Mouse (Mus musculus) myocyte (in vitro differentiated cells): ENCODE data around the gene Leng9. TPM values are rescaled to one million over a fixed set of nuclear protein-coding genes. Genes with fewer than 3 reads are reported as not detected.

Experiments used
- H3K27me3 ChIP-seq: one replicate; pipeline ENCODE4 v1.6.1; 2011; ENCODE audit not compliant: control insufficient read depth, insufficient read depth, insufficient read length
- H3K36me3 ChIP-seq: one replicate; pipeline ENCODE4 v1.6.1; 2011; ENCODE audit not compliant: control insufficient read depth, insufficient read depth
- H3K4me2 ChIP-seq: one replicate; pipeline ENCODE4 v1.6.1; 2011; ENCODE audit warnings: low read depth, control low read depth
- H3K4me3 ChIP-seq: one replicate; pipeline ENCODE4 v1.5.1; 2011; ENCODE audit warnings: mild to moderate bottlenecking, control low read depth, moderate library complexity
- H3K79me2 ChIP-seq: one replicate; pipeline ENCODE4 v1.6.1; 2011; ENCODE audit not compliant: control insufficient read depth, insufficient read depth
- H3ac ChIP-seq: one replicate; pipeline ENCODE4 v1.6.1; 2011; ENCODE audit not compliant: control insufficient read depth, insufficient read length
- CEBPB ChIP-seq: IDR thresholded peaks from 2 replicates; pipeline ENCODE4 v1.6.1; 2011; ENCODE audit warnings: mild to moderate bottlenecking, moderate library complexity; ENCODE audit not compliant: poor library complexity, insufficient read depth, severe bottlenecking
- E2F4 ChIP-seq: IDR thresholded peaks from one replicate; pipeline ENCODE4 v1.6.1; 2011; ENCODE audit warnings: mild to moderate bottlenecking, control low read depth, moderate library complexity; ENCODE audit not compliant: insufficient read depth
- MAX ChIP-seq: IDR thresholded peaks from one replicate; pipeline ENCODE4 v1.6.1; 2011; ENCODE audit warnings: low read depth, mild to moderate bottlenecking, control low read depth
- MYOD1 ChIP-seq, 3 experiments: IDR thresholded peaks; one replicate each; pipeline ENCODE4 v1.6.1; 2011; ENCODE audit warnings: control low read depth in 2 of 3, low read depth in 2 of 3, mild to moderate bottlenecking in 2 of 3, moderate library complexity in 1 of 3; ENCODE audit not compliant: insufficient read length in 2 of 3, control insufficient read depth in 1 of 3
- MYOG ChIP-seq, 3 experiments: IDR thresholded peaks; one replicate each; pipeline ENCODE4 v1.6.1; 2011; ENCODE audit warnings: control low read depth in 2 of 3, low read depth in 2 of 3, mild to moderate bottlenecking in 2 of 3; ENCODE audit not compliant: insufficient read length in 2 of 3, control insufficient read depth in 1 of 3, insufficient read depth in 1 of 3
- POLR2A ChIP-seq: IDR thresholded peaks from one replicate; pipeline ENCODE4 v1.6.1; 2011; ENCODE audit warnings: low read depth, mild to moderate bottlenecking, control low read depth, moderate library complexity; ENCODE audit not compliant: insufficient read length
- POLR2AphosphoS2 ChIP-seq: IDR thresholded peaks from one replicate; pipeline ENCODE4 v1.6.1; 2011; ENCODE audit warnings: low read depth, control low read depth; ENCODE audit not compliant: insufficient read length
- REST ChIP-seq: IDR thresholded peaks from one replicate; pipeline ENCODE4 v1.6.1; 2011; ENCODE audit warnings: mild to moderate bottlenecking, control low read depth, moderate library complexity; ENCODE audit not compliant: insufficient read depth, insufficient read length
- SRF ChIP-seq: IDR thresholded peaks from one replicate; pipeline ENCODE4 v1.6.1; 2011; ENCODE audit warnings: low read depth; ENCODE audit not compliant: control insufficient read depth, insufficient read length
- TCF12 ChIP-seq: IDR thresholded peaks from one replicate; pipeline ENCODE4 v1.6.1; 2011; ENCODE audit warnings: mild to moderate bottlenecking, control low read depth; ENCODE audit not compliant: poor library complexity, insufficient read depth, severe bottlenecking
- TCF3 ChIP-seq: IDR thresholded peaks from one replicate; pipeline ENCODE4 v1.6.1; 2011; ENCODE audit warnings: low read depth, control low read depth; ENCODE audit not compliant: insufficient read length
- USF1 ChIP-seq: IDR thresholded peaks from one replicate; pipeline ENCODE4 v1.6.1; 2011; ENCODE audit warnings: low read depth, mild to moderate bottlenecking, control low read depth, moderate library complexity
- polyA plus RNA-seq: library from polyadenylated mRNA; unstranded; fragments of >200 nt; fragmentation: generic; extraction: Trizol; gene quantifications from one replicate; pipeline ENCODE4 v1.2.1, GENCODE M21; 2012; ENCODE audit warnings: missing spikeins

The Leng9 gene
- polyA plus RNA-seq, 1 experiment, result 3.2 TPM

DNA sequence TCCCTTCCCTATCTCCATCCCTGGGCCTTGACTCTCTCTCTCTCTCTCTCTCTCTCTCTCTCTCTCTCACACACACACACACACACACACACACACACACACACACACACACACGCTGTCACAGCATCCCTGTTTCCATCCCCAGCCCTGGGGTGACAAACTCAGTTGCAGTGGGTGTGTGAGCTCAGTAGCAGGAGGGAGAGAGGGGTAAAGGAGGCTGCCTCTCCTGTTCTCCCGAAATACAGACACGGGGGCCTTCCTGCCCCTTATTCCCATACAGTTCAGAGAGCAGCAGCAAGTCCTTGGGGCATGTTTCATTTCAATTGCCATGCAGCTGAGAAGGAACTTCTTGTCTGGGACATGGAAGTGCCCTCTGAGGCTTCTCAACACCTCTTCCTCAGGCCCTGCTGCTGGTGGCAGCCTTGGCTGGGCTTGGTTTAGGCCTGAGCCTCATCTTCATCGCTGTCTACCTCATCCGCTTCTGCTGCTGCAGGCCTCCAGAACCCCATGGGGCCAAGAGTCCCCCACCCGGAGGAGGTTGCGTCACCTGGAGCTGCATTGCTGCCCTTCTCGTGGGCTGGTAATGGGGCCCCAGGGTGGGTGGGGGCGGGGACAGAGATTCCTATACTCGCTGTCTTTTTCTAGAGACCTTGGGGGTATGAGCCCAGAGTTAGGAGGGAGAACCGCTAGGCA lies 28.0 kb downstream of the Leng9 start:
- Histone ChIP-seq H3ac (no peak overlapping the region), H3K4me3 (no peak overlapping the region), H3K36me3 (no peaks in the 10 kb centered on the region), H3K4me2 (no peak overlapping the region), H3K27me3 (peaks cover 24% of the 10 kb centered on the region), H3K79me2 (no peaks in the 10 kb centered on the region)
- no peak for TF ChIP-seq TCF3
- no peak for TF ChIP-seq USF1
- TF ChIP-seq SRF, result no peak
- TF ChIP-seq MYOG (IDR thresholded peaks at IDR 0.05; ENCODE audit: control insufficient read depth in 1 of 3, insufficient read depth in 1 of 3, insufficient read length in 2 of 3, low read depth in 2 of 3), result no peak
- TF ChIP-seq POLR2A, result no peak
- TF ChIP-seq CEBPB, result no peak
- no peak for TF ChIP-seq E2F4
- no peak for TF ChIP-seq MYOD1 (IDR thresholded peaks at IDR 0.05; ENCODE audit: control insufficient read depth in 1 of 3, insufficient read length in 2 of 3, low read depth in 2 of 3)
- no peak for TF ChIP-seq TCF12
- TF ChIP-seq MAX, result no peak
- no peak for TF ChIP-seq REST
- no peak for TF ChIP-seq POLR2AphosphoS2

DNA sequence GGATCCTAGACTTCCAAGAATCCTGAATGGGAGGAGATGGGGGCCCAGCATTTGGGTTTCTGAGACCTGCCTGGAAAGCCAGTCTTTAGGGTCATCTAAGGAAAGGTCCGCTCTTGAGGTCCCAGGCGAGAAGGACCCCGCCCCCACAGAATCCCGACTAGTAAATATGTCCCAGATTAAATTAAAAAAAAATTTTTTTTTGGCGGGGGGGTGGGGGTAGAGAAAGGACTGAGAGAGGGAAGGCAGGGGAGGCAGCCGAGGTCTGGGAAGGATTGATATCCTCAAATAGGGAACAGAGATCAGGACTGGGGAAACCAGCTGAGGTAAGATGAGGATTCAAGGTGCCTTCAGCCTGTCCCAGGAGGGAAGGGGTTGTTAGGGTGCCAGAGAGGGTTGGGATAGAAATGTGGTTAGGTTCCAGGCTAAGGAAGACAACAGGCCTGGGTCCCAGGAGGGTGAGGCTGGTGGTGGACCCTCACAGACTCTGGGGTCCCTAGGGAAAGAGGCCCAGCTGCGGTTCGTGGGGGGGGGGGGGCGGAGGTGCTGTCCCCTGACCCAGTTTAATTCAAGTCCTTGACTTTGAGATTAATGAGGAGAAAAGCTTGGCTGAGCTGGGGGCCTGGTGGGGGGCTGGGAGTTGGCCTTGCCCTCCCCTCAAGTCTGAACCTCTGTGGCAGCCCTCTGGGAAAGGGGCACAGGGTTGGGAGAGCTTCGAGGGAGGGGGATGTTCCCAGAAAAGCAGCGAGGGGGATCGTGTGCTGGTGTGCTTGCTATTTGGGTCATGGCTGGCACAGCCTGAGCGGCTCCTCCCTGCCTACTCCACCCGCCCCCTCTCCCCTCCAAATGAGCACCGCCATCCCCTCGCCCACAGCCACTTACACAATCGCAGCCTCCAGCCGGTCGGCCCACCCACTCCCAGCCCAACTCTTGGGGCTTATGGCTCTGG lies 29.9 kb downstream of the Leng9 start:
- Histone ChIP-seq H3K27me3 (peaks cover 24% of the 10 kb centered on the region), H3ac (no peak overlapping the region), H3K36me3 (no peaks in the 10 kb centered on the region), H3K4me2 (no peak overlapping the region), H3K79me2 (no peaks in the 10 kb centered on the region), H3K4me3 (no peak overlapping the region)
- TF ChIP-seq POLR2A (no peak), POLR2AphosphoS2 (no peak), REST (no peak), TCF12 (no peak), MYOD1 (IDR thresholded peaks at IDR 0.05; ENCODE audit: control insufficient read depth in 1 of 3, insufficient read length in 2 of 3, low read depth in 2 of 3) (no peak), MAX (no peak), USF1 (no peak), SRF (no peak), TCF3 (no peak)

DNA sequence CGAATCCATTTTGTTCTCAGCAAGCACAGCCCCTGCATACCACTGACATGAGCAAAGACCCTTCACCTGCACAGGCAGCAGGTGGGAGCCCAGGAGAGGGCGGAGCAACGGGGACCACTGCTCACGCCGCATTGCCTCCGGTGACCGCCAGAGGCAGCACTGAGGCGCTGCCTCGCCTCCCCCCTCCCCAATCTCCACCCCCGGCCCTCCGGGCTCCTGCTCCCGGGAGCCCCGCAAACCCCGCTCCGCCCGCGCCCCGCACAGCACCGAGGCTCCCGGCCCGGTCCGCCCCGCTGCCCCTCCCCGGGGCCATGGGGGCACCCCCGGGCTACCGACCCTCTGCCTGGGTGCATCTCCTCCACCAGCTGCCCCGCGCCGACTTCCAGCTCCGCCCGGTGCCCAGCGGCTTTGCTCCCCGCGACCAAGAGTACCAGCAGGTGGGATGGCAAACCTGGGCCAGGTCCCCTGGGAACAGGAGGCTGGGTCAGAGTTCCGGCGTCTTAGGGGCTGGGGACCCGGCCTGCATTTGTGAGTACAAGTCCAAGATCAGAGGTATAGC lies 30.8 kb downstream of the Leng9 start, which contains the start of gene Ttyh1:
Ttyh1 (plus strand) TSS at position 65 of the 559 bp plus-strand sequence.
- Histone ChIP-seq H3K4me3 (no peak within 1 kb of the TSS), H3K27me3 (peaks cover 24% of the 10 kb centered on the region), H3K79me2 (no peaks in the 10 kb centered on the region), H3K36me3 (no peaks in the 10 kb centered on the region), H3ac (no peak within 1 kb of the TSS), H3K4me2 (no peak within 1 kb of the TSS)
- TF ChIP-seq E2F4 (no peak), POLR2AphosphoS2 (no peak)

DNA sequence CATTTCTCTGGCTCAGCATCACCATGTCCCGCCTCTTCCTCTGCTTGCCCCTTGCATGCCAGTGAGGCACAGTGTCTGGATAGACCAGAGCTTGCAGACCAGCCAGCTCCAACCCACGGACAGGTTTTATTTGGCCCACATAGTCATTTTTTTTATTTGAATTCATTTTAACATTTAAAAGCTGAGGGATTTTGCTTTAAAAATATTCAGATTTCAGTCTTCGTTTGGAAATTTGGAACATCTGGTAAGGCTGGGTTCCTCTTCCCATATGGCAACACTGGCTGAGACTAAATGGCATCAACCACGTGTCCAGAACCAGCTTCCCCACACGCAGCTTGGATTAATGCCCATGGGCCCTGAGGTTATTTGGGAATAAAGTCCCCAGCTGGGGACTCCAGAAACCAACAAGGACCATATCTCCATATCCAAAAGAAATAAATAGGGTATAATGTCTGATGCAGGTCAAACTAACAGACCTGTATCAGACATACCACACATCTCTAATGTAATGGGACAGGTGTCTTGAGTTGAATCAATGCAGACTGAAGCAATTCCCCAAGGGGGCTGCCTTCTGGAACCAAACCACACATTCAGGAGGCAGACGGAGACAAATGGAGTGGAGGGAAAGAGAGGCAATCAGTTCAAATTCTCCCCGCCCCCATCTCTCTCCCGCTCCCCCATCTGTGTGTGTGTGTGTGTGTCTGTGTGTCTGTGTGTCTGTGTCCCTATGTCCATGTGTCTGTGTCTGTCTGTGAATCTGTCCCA lies 32.9 kb downstream of the Leng9 start:
- peaks cover 24% of the 10 kb centered on the region for H3K27me3 ChIP-seq
- H3ac ChIP-seq, result no peak overlapping the region
- TF ChIP-seq MYOD1 (IDR thresholded peaks at IDR 0.05; ENCODE audit: control insufficient read depth in 1 of 3, insufficient read length in 2 of 3, low read depth in 2 of 3) (no peak), MAX (no peak), USF1 (no peak), MYOG (IDR thresholded peaks at IDR 0.05; ENCODE audit: control insufficient read depth in 1 of 3, insufficient read depth in 1 of 3, insufficient read length in 2 of 3, low read depth in 2 of 3) (no peak)
- H3K36me3 ChIP-seq, result no peaks in the 10 kb centered on the region
- no peaks in the 10 kb centered on the region for H3K79me2 ChIP-seq
- H3K4me3 ChIP-seq, result no peak overlapping the region
- H3K4me2 ChIP-seq, result no peak overlapping the region

DNA sequence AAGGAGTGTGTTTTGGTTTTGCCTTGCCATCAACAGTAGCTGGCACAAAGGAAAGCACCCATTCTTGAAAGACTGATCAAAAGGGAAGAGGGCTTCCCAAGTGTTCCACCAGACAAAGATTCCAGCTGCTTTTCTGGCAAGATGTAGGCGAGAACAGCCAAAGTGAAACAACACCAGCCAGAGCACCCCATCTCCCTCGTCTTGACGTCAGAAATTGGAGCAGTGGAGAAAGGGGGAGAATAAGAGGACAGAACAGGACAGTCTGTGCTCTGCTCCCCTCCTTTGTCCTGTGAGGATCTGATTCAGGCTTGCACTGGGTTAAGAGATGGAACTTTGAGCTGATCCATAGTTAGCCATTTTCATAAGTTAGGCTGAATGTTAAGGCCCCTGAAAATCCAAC lies 38.4 kb downstream of the Leng9 start:
- Histone ChIP-seq H3K36me3 (no peaks in the 10 kb centered on the region), H3K79me2 (no peaks in the 10 kb centered on the region), H3K4me2 (no peak overlapping the region), H3ac (no peak overlapping the region), H3K4me3 (no peak overlapping the region), H3K27me3 (no peaks in the 10 kb centered on the region)
- TF ChIP-seq POLR2A (no peak), MYOG (IDR thresholded peaks at IDR 0.05; ENCODE audit: control insufficient read depth in 1 of 3, insufficient read depth in 1 of 3, insufficient read length in 2 of 3, low read depth in 2 of 3) (no peak), CEBPB (no peak), MAX (no peak), USF1 (no peak), POLR2AphosphoS2 (no peak), E2F4 (no peak), REST (no peak), MYOD1 (IDR thresholded peaks at IDR 0.05; ENCODE audit: control insufficient read depth in 1 of 3, insufficient read length in 2 of 3, low read depth in 2 of 3) (no peak), SRF (no peak), TCF12 (no peak), TCF3 (no peak)
